Mouse (Mus musculus): ENCODE data around the gene Rwdd2b.

DNA sequence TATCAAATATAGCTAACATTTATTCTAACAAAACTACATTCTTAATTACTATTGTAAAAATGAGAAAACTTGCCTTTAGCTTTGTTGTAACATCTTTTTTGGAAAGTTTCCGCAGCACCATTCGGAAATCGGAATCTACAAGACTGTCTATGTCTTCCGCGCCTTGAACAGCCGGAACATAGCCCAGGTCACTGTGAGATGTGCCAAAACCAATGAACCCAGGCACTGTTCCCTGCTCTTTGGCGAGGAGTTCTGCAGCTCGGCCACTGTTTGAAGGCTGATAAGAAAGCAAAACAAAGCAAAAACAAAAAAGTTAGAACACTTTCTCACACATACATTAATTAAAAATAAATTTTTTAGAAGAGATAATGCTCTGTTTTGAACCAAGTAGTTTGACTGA, 12.9 kb downstream of the Rwdd2b start:
- TF ChIP-seq CTCF (IDR thresholded peaks at IDR 0.05; ENCODE audit: control insufficient read depth, insufficient read depth, low read length), result no peak
- TF ChIP-seq POLR2A (IDR thresholded peaks at IDR 0.05; ENCODE audit: borderline replicate concordance, control insufficient read depth, low read depth, low read length), result no peak

Data from bone marrow, adult 2 months (tissue).